Mouse (Mus musculus) left cerebral cortex, postnatal 14 days (tissue): Measurements from ENCODE around the gene Ube3b. TPM values are rescaled to one million over a fixed set of nuclear protein-coding genes. Genes with fewer than 3 reads are reported as not detected.

ENCODE experiments used
- DNase-seq, 2 experiments: peaks; one replicate each; pipeline ENCODE4 v3.0.0; 2021 to 2022; ENCODE audit warnings: low spot score in 2 of 2, mixed read lengths in 1 of 2
- intact Hi-C: fragments of 180-260 bp; cut with DNase I; formaldehyde crosslinking; loops from one replicate; pipeline ENCODE4 v1.15.1; 2025
- total RNA-seq, 2 experiments: library from RNA; stranded (reverse); gene quantifications; 2 replicates each; pipeline ENCODE4 v1.2.3; 2021

The Ube3b gene
- total RNA-seq, 2 experiments from 2014 or later: 80.4 to 85.6 TPM

DNA sequence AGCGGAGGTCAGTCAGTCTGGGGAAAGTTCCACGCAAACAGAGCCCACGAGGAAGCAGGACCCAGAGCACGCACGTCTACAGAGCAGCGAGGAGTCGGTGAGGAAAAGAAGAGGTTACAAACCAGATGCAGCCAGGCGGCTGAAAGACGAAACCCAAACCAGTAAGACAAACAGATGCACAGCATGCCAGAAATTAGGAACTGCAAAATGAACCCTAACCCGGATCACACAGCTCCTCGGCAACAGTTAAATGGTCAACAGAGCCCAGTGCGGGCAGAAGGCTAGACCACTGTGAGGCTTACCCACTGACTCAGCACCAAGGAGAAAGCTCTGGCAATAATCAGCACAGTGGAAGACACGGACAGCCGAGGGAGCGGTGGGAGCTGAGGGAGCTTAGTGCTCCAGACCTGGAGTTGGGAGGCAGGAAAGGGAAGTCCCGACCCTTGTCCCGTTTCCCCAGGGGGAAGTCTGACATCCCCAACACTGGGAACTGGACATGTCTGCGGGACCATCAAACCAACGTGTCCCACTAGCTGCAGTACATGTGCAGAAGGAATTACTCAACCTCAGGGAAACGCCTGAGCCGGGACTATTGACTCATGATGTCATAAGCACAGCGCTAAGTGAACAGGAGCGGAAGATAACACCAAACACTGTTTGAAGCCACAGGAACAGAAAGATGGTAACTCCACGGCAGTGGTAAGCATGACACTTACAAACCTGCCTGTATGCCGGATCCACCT is 8.5 kb upstream of the Ube3b start:
- intact Hi-C loops: no loop called here
- DNase-seq: no peak

GRCm38 (mm10) chr5:114372565-114372964 is 7.8 kb upstream of the Ube3b start:
- intact Hi-C loops: no loop called here
- no peak for DNase-seq

- intact Hi-C loops: no loop called here
- no peak for DNase-seq
Observed at GRCm38 (mm10) chr5:114373174-114373573, 7.2 kb upstream of the Ube3b start.

DNA sequence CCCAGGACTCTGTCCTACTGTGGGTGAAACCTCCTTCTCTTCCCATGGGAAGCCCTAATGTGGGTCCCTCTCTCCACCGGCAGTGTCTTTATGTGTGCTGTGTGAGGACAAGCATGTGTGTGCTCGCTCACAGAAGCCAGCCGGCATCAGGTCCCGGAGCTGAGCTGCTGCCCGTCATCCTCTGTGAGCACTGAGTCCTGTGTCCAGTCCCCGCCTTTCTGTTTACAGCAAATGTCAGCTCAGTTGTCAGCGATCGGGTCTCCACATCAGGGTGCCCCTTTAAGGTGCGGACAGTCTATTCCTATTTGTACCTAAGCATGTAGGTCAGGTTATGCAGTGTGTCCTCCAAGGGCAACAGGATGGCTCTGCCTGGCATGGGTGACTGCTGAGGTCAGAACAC is 6.8 kb upstream of the Ube3b start:
- intact Hi-C loops: no loop called here
- no peak for DNase-seq

- DNase-seq: no peak
- intact Hi-C loops: no loop called here
Observed at GRCm38 (mm10) chr5:114374409-114375213, 5.8 kb upstream of the Ube3b start.

- no peak for DNase-seq
- intact Hi-C loops: no loop called here
Observed at GRCm38 (mm10) chr5:114378177-114378920, 2.1 kb upstream of the Ube3b start.

DNA sequence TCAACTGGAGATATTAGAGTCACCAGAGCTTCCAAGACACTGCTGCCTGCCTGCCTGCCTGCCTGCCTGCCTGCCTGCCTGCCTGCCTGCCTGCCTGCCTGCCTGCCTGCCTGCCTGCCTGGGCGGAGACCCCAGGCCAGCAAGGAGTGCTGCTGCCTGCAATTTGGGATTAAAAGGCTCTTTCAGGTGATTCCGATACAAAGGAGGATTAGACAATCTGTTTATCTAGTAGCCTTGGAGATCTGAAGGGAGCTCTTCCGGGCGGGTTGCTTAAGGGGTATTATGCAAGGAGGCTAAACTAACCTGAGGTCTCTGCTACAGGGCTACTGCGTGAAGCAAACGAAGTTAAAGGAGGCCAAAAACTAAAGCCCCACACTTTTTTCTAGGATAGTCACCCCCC is 1.5 kb upstream of the Ube3b start:
- intact Hi-C loops: no loop called here
- no peak for DNase-seq

GRCm38 (mm10) chr5:114379763-114380162 is 644 bp upstream of the Ube3b start:
- intact Hi-C loops: loop anchor here (2.0 to 5.0 kb wide), 2 partner anchors 23 to 67 kb away; no protein-coding TSS in a partner anchor
- DNase-seq: no peak

DNA sequence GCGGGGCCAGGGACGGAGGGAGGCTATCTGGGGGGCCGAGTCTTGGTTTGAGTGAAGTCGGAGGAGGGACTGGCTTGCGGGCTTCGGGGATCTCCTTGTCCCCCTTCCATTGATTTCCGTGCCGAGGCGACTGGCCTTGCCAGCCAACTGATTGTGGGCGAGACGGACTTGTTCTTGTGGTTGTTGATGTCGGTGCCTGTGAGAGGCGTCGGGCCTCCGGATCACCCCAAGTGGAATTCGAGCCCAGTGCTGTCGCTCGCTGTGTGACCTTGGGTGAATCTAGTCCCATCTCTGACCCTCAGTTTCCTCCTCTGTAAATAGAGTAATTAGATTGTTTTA is 575 bp downstream of the Ube3b start:
- intact Hi-C loops: loop anchor here (2.0 to 5.0 kb wide), 2 partner anchors 24 to 69 kb away; no protein-coding TSS in a partner anchor
- DNase-seq: no peak

DNA sequence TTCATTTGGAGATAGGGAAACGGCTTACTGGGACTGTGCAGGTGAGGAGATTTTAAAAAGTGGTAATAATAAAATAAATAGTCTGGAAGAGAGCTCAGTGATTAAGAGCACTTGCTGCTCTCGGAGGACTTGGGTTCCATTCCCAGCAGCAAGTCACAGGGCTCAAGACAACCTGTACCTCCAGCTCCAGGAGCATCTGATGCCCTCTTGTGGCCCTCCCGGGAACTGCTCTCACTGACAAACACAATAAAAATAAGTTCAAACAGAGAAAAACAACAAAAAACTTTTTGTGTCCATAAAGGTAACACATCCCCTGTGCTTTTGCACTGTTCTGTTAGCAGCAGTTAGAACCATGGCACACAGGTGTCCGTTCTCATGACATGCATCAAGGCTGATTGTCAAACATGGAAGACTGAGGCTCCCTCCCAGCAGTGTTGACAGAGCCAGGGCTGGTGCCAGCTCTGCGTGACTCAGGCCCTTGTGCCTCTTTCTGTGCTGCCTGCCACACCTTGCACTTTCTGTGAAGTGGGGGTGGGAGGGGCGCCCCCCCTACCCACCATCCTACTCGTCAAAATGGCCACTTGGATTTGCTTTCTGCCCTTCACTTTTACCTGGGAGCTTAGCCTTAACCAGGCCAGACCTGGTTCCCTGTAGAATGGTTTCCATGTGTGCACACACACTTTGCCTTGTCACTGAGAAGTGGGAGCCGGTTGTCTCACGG is 2.9 kb downstream of the Ube3b start:
- intact Hi-C loops: loop anchor here (5.0 kb wide), 1 partner anchor 71 kb away; no protein-coding TSS in a partner anchor
- DNase-seq: no peak

DNA sequence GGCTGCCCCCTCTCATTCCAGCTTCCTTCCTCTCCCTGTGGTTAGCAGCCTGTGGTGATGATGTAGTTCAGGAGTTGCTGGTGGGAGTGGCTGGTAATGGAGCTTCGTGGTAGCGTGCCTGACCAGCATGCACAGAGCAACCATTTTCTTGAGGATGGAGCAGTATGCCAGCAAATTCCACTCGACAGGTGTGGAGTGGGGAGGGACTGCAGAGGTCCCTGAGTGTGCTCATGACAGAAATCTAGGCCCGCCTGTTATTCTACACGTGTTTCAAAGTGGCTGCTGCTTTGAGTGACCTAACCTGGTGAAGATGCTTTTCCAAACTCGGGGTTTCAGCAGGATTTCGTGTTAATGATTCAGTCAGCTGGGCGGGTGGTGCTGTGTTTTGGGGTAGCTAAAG is 4.0 kb downstream of the Ube3b start:
- intact Hi-C loops: loop anchor here (5.0 kb wide), 1 partner anchor 72 kb away; no protein-coding TSS in a partner anchor
- no peak for DNase-seq

DNA sequence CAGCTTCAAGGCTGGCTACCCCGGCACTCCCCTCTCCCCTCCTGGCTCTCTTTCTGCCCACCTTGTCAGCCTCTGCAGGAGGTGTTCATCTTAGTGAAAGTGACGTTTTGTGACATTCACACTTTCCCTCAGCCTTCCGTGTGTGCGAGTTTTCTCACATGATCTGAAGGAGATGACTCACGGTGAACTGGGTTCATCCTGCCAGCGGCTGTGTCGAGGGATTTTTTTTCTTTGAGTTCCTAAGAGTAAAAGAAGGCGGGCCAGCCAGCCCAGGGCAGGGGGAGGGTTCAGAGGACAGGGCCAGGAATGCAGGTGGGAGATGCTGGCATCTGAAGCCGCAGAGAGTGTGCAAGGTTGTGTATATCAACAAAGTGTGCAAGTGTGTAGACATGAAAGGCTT is 12.8 kb downstream of the Ube3b start:
- intact Hi-C loops: no loop called here
- DNase-seq: no peak

- intact Hi-C loops: no loop called here
- no peak for DNase-seq
Observed at GRCm38 (mm10) chr5:114406592-114406991, 26.2 kb downstream of the Ube3b start.

GRCm38 (mm10) chr5:114407269-114407668 is 26.9 kb downstream of the Ube3b start:
- no peak for DNase-seq
- intact Hi-C loops: no loop called here

GRCm38 (mm10) chr5:114407810-114408209 is 27.4 kb downstream of the Ube3b start:
- DNase-seq: no peak
- intact Hi-C loops: no loop called here

- DNase-seq: no peak
Observed at GRCm38 (mm10) chr5:114408846-114409245, 28.4 kb downstream of the Ube3b start.

DNA sequence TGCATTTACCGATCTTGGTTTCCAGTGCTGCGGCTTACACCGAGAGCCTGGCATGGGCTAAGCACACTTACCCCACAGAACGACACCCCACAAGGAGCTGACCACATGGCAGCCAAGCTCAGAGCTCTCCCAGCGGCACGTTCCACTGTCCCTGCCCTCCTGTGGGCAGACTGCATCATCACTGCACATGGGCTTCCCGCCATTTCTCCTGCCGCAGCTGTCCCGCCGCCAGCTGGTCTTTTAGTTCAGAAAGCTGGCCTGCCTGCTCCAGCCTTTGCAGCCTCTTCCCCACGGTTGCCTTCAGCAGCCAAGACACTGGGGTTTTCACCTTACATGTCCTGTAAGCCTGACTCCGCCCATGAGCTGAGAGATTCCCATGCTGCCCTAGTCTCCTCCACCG is 30.0 kb downstream of the Ube3b start:
- intact Hi-C loops: no loop called here
- no peak for DNase-seq

More at GRCm38 (mm10) chr5:114408846-114409245, 28.4 kb downstream of the Ube3b start:
- intact Hi-C loops: no loop called here

GRCm38 (mm10) chr5:114412361-114412998 is 32.1 kb downstream of the Ube3b start:
- no peak for DNase-seq
- intact Hi-C loops: no loop called here
